Mouse (Mus musculus): Measurements from ENCODE around the gene Tchh. TPM values are rescaled to one million over a fixed set of nuclear protein-coding genes. Genes with fewer than 3 reads are reported as not detected.
A peak's percentile ranks its signal among the peaks of the same experiment; 100 is the strongest.
"Not testable (repeated sequence)": the region's sequence is repeated elsewhere in the genome, so short reads cannot be mapped to it uniquely, and the experiment has no call there.

Gene Tchh
- total RNA-seq, 2 experiments from 2014 or later: 0.10 to 1.0 TPM

- no peak for DNase-seq (ENCODE audit: low spot score in 2 of 2)
These were observed 50.0 kb downstream of the Tchh start for GRCm38 (mm10) chr3:93492176-93492575.

- DNase-seq (ENCODE audit: low spot score in 2 of 2): peak; percentile 21 to 26
These were observed 51.9 kb downstream of the Tchh start for GRCm38 (mm10) chr3:93493992-93494391.

- DNase-seq (ENCODE audit: low spot score in 2 of 2): not testable (repeated sequence)
These were observed 52.6 kb downstream of the Tchh start for GRCm38 (mm10) chr3:93494774-93495173.

GRCm38 (mm10) chr3:93497131-93497530, 55.0 kb downstream of the Tchh start:
- DNase-seq (ENCODE audit: low spot score in 2 of 2): no peak

Small RNA genes lying within 50 kb of the gene (microRNA-seq; reads per million reads assigned to microRNA genes)
- gene Gm22752 (ENCODE audit: borderline number of aligned reads in 2 of 2): 0 reads per million in 2 experiments

Other genes starting within 250 kb of the Tchh start
- gene Flg2, start 245.1 kb upstream of the Tchh start, total RNA-seq (2021): not detected
- gene Flg, start 168.8 kb upstream of the Tchh start, total RNA-seq (2021): not detected
- gene Hrnr, start 122.6 kb upstream of the Tchh start, total RNA-seq (2021): not detected
- gene Rptn, start 48.6 kb upstream of the Tchh start, total RNA-seq (2021): not detected
- gene Tchhl1, start 26.4 kb downstream of the Tchh start, total RNA-seq (2021): 1 to 10 TPM in 1 of 2 experiments, not detected in 1; 1.3 TPM
- gene S100a11, start 78.2 kb downstream of the Tchh start, total RNA-seq (2021): 100 to 1,000 TPM; 207 to 349 TPM
- 100 to 1,000 TPM; 159 to 177 TPM for gene S100a10, start 112.8 kb downstream of the Tchh start, total RNA-seq (2021)
- not detected for gene Tdpoz2, start 210.4 kb downstream of the Tchh start, total RNA-seq (2021)
- gene Tdpoz1, start 234.0 kb downstream of the Tchh start, total RNA-seq (2021): not detected

Data from adrenal gland, adult 18-20 months (tissue).